Mouse (Mus musculus) naive thymus-derived CD4-positive, alpha-beta T cell, adult 5 months (primary cell): ENCODE measurements around the gene Adamts16. TPM values are rescaled to one million over a fixed set of nuclear protein-coding genes. Genes with fewer than 3 reads are reported as not detected.

Source experiments
- polyA plus RNA-seq: library from polyadenylated mRNA; unstranded; fragments of 100-300 nt; shearing (Covaris generic); gene quantifications from one replicate; pipeline ENCODE4 v1.2.1, GENCODE M21; 2017

Adamts16 gene
- polyA plus RNA-seq: 0.10 TPM

DNA sequence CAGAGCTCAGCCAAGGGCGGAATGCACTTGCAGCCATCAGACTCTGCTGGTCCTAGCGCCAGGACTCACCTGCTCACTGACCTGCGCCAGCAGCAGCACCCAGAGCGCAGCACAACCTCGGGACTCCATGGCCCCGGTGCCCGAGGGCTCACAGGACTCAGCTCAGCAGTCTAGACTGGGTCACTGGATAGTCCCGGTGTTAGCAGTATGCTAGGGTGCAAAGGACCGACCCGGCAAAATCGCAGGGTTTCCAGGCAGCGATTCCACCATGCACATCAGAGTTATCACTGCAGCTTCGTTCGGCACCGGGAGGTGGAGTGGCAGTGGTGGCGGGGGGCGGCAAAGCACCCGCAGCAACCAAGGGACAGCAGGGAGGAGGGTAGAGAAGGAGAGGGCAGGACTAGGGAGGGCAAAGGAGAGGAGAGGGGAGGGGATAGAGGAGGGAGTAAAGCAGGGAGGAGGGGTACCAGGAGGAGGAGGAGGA lies at the start of gene Adamts16:
Gene Adamts16 (minus strand): TSS at position 391 of the 484 bp plus-strand sequence.

Other genes starting within 250 kb of the Adamts16 start
- gene Ice1, start 204.2 kb downstream of the Adamts16 start, polyA plus RNA-seq: 41.9 TPM